Mouse (Mus musculus) ES-E14 (cell line): ENCODE measurements around the gene Olfr319. TPM values are rescaled to one million over a fixed set of nuclear protein-coding genes. Genes with fewer than 3 reads are reported as not detected.

Source experiments
- DNase-seq: peaks from one replicate; pipeline ENCODE4 v3.0.0-alpha.2; 2013; ENCODE audit warnings: low read depth, low spot score
- H3K27ac ChIP-seq: 2 replicates; pipeline ENCODE4 v1.5.1; 2012; ENCODE audit warnings: low read depth, mild to moderate bottlenecking, low read length, moderate library complexity, mixed read lengths; ENCODE audit not compliant: poor library complexity, insufficient read depth, severe bottlenecking
- H3K36me3 ChIP-seq: 2 replicates; pipeline ENCODE4 v1.6.1; 2012; ENCODE audit warnings: mild to moderate bottlenecking, low read length, moderate library complexity, mixed read lengths; ENCODE audit not compliant: control insufficient read depth, poor library complexity, insufficient read depth, severe bottlenecking
- H3K4me1 ChIP-seq, 2 experiments: fragments of 150-350 bp in 1 of 2; sonication (generic) in 1 of 2; 2 replicates each; pipeline ENCODE4 v1.6.1; 2012; ENCODE audit warnings: low read length in 2 of 2, mild to moderate bottlenecking in 1 of 2, mixed read lengths in 1 of 2; ENCODE audit not compliant: control insufficient read depth in 2 of 2, insufficient read depth in 2 of 2, poor library complexity in 1 of 2
- H3K4me3 ChIP-seq, 2 experiments: fragments of 150-350 bp in 1 of 2; sonication (generic) in 1 of 2; 2 replicates each; pipeline ENCODE4 v1.5.1; 2012; ENCODE audit warnings: low read length in 2 of 2, low read depth in 1 of 2, mild to moderate bottlenecking in 1 of 2, mixed read lengths in 1 of 2; ENCODE audit not compliant: insufficient read depth in 1 of 2, poor library complexity in 1 of 2, severe bottlenecking in 1 of 2
- H3K9ac ChIP-seq: 2 replicates; pipeline ENCODE4 v1.6.1; 2012; ENCODE audit warnings: low read depth, mild to moderate bottlenecking, low read length, mixed read lengths; ENCODE audit not compliant: poor library complexity, insufficient read depth, severe bottlenecking
- H3K9me3 ChIP-seq: fragments of 150-350 bp; sonication (generic); 2 replicates; pipeline ENCODE4 v1.6.1; 2012; ENCODE audit warnings: low read depth, mild to moderate bottlenecking, low read length; ENCODE audit not compliant: control insufficient read depth, insufficient read depth
- CHD2 ChIP-seq: IDR thresholded peaks from 2 replicates; pipeline ENCODE4 v1.6.1; 2014; ENCODE audit warnings: mild to moderate bottlenecking, low read depth, low read length, inconsistent platforms
- HCFC1 ChIP-seq: IDR thresholded peaks from 2 replicates; pipeline ENCODE4 v1.6.1; 2012; ENCODE audit warnings: low read length, inconsistent platforms, borderline replicate concordance; ENCODE audit not compliant: insufficient read depth
- MAFK ChIP-seq: IDR thresholded peaks from 2 replicates; pipeline ENCODE4 v1.6.1; 2014; ENCODE audit warnings: mild to moderate bottlenecking, low read depth, low read length, inconsistent platforms; ENCODE audit not compliant: insufficient read depth
- ZC3H11A ChIP-seq: IDR thresholded peaks from 2 replicates; pipeline ENCODE4 v1.6.1; 2012; ENCODE audit warnings: low read depth, mild to moderate bottlenecking, inconsistent platforms, low read length, borderline replicate concordance
- ZNF384 ChIP-seq: IDR thresholded peaks from 2 replicates; pipeline ENCODE4 v1.6.1; 2012; ENCODE audit warnings: low read depth, low read length, inconsistent platforms
- in situ Hi-C, 2 experiments: fragments of 600-800 bp; cut with MboI; formaldehyde crosslinking; loops; one replicate each; pipeline ENCODE4 v1.15.1; 2025; ENCODE audit warnings: low sequenced_read_pairs in 2 of 2, inconsistent platforms in 1 of 2; ENCODE audit not compliant: unreplicated experiment in 2 of 2
- total RNA-seq: library from RNA; depleted of rRNA; stranded (reverse); fragments of 300-350 nt; gene quantifications from 2 replicates; pipeline ENCODE4 v1.2.3, GENCODE M21; 2012; rRNA removed

Gene Olfr319
- not detected in 2 replicates for total RNA-seq

DNA sequence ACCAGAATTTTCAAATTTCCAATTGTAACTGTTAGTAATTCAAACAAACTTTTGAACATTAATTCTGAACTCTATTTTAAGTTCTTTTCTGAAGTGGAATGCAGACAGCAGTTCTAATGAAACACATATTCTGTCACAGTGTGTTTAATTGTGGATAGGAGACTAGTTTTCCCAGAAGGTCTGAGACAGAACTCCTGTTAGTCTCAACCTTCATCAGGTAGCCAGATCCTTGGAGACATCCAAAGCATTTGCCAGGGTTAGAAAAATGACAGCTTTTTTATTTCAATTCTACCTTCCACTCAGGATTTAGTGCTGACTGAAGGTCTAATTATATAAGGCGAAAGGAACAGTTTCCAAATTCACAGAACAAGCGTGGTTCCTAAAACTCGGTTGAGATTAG lies at the start of gene Olfr319:
TSS of gene Olfr319 (plus strand) at position 301 of the 400 bp plus-strand sequence.
- no peak for DNase-seq
- no peaks in the 10 kb centered on the region for H3K36me3 ChIP-seq

DNA sequence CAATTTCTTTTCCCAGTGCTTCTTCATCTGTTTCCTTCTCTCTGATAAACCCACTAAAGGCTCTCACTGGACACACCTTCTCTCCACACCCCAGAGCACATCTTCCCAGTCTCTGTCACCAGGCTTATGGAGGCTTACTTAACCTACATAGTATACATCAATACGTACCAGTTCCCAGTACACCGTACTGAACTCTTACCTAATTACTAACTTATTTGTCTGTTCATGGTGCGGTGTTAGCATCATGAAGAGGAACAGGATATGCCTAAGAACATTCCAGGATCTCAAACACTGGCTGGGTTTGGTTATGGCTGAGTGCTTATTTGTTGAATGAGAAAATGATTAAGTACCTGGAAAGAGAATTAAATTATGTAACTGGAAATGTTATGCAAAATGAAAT lies 43.8 kb upstream of the Olfr319 start:
- TF ChIP-seq HCFC1: no peak
- no peak for TF ChIP-seq ZNF384
- no peak for TF ChIP-seq ZC3H11A
- TF ChIP-seq MAFK: no peak
- TF ChIP-seq CHD2: no peak
- Histone ChIP-seq H3K9ac (no peak overlapping the region), H3K9me3 (no peaks in the 10 kb centered on the region), H3K4me1 (no peaks in the 10 kb centered on the region), H3K36me3 (no peaks in the 10 kb centered on the region), H3K27ac (no peak overlapping the region), H3K4me3 (no peak overlapping the region)
- no peak for DNase-seq
- in situ Hi-C loops: no loop called here

More for the DNA sequence above, at the start of gene Olfr319:
- Histone ChIP-seq H3K27ac (no peak within 1 kb of the TSS), H3K4me1 (no peaks in the 10 kb centered on the region), H3K4me3 (no peak within 1 kb of the TSS), H3K9ac (no peak within 1 kb of the TSS), H3K9me3 (no peaks in the 10 kb centered on the region)
- TF ChIP-seq ZC3H11A (no peak), HCFC1 (no peak), MAFK (no peak), ZNF384 (no peak)
- in situ Hi-C loops: no loop called here

DNA sequence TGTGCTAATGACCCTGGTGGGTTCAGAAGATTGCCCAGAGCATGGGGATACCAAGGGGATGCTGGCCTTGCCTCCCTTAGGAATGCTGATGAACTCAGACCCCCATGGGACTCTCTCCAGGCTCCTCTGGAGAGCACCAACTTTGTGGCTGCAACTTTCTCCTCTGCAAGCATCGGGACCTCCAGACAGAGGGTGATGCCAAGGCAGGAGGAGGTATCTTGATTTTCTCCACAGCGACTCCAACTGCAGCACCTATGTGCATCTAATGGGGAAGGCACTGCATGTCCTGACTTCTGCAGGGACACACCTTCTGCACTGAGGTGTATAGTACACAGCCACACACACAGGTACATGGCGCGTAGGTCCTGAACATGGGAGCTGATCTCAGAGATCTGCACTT lies 40.4 kb upstream of the Olfr319 start, which contains the start of gene Olfr322:
TSS of gene Olfr322 (plus strand) at position 187 of the 400 bp plus-strand sequence.
- H3K36me3 ChIP-seq: no peaks in the 10 kb centered on the region
- H3K9ac ChIP-seq: no peak within 1 kb of the TSS
- DNase-seq: no peak
- no peak within 1 kb of the TSS for H3K27ac ChIP-seq
- no peaks in the 10 kb centered on the region for H3K9me3 ChIP-seq
- no peak within 1 kb of the TSS for H3K4me3 ChIP-seq
- TF ChIP-seq CHD2: no peak
- TF ChIP-seq MAFK: no peak
- TF ChIP-seq ZC3H11A: no peak
- in situ Hi-C loops: no loop called here
- H3K4me1 ChIP-seq: no peaks in the 10 kb centered on the region

DNA sequence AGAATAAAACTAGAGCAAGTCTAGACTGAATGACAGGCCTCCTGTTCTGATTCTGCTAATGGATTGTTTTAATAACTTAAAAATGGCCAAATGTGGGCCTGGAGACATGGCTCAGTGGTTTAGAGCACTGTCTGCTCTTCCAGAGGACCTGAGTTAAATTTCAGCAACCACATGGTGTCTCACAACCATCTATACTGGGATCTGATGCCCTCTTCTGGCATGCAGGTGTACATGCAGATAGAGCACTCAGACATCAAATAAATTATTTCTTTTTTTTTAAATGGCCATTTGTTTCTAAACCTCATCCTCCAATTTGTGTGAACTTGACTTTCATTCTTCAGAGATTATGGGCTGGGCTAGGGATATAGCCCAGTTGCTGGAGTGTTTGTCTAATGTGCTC lies 29.7 kb upstream of the Olfr319 start:
- no peak for DNase-seq
- in situ Hi-C loops: loop anchor here (10.0 kb wide), 1 partner anchor 66 kb away; the partner anchor contains the start of gene Olfr317 (in 2 of the 2)

DNA sequence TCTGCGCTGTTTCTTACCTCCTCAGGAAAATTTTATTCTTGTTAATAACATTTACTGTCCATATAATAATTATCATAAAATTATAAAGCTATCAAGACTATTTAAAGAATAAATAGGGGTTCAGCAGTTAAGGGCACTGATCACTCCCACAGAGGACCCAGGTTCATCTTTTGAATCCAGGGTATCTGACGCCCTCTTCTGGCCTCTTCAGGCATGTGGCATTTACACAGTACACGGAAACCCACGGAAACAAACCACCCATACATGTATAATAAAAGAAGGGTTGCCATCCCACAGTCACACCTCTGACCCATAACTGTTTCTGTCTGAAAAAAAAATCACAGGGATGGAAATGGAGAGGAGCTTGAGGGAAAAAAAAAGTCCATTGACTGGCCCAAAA lies 27.1 kb upstream of the Olfr319 start:
- H3K4me3 ChIP-seq: no peak overlapping the region
- in situ Hi-C loops: no loop called here
- TF ChIP-seq CHD2: no peak
- peak; percentile 14; the same call in 1 of the 2 replicates for TF ChIP-seq ZC3H11A
- no peak for TF ChIP-seq HCFC1
- no peak for TF ChIP-seq ZNF384
- no peak for TF ChIP-seq MAFK
- H3K36me3 ChIP-seq: no peaks in the 10 kb centered on the region
- no peak overlapping the region for H3K9ac ChIP-seq
- H3K9me3 ChIP-seq: no peaks in the 10 kb centered on the region
- DNase-seq: no peak
- no peaks in the 10 kb centered on the region for H3K4me1 ChIP-seq
- H3K27ac ChIP-seq: no peak overlapping the region

More for the DNA sequence above, 29.7 kb upstream of the Olfr319 start:
- no peak overlapping the region for H3K27ac ChIP-seq
- no peak overlapping the region for H3K9ac ChIP-seq
- no peak overlapping the region for H3K4me3 ChIP-seq
- no peaks in the 10 kb centered on the region for H3K9me3 ChIP-seq
- TF ChIP-seq ZNF384: 0 out of 2 replicates have a peak, but pooled peaks have one; percentile 32
- no peak for TF ChIP-seq HCFC1
- TF ChIP-seq CHD2: no peak
- no peak for TF ChIP-seq MAFK
- TF ChIP-seq ZC3H11A: peak; percentile 30; the same call in 1 of the 2 replicates
- H3K36me3 ChIP-seq: no peaks in the 10 kb centered on the region
- H3K4me1 ChIP-seq: no peaks in the 10 kb centered on the region
